Mouse (Mus musculus): ENCODE results near the gene Sh3d21. TPM values are rescaled to one million over a fixed set of nuclear protein-coding genes. Genes with fewer than 3 reads are reported as not detected.

Gene Sh3d21
- total and polyA plus RNA-seq, 3 experiments = 0.31 to 1.3 TPM; not detected in 1

DNA sequence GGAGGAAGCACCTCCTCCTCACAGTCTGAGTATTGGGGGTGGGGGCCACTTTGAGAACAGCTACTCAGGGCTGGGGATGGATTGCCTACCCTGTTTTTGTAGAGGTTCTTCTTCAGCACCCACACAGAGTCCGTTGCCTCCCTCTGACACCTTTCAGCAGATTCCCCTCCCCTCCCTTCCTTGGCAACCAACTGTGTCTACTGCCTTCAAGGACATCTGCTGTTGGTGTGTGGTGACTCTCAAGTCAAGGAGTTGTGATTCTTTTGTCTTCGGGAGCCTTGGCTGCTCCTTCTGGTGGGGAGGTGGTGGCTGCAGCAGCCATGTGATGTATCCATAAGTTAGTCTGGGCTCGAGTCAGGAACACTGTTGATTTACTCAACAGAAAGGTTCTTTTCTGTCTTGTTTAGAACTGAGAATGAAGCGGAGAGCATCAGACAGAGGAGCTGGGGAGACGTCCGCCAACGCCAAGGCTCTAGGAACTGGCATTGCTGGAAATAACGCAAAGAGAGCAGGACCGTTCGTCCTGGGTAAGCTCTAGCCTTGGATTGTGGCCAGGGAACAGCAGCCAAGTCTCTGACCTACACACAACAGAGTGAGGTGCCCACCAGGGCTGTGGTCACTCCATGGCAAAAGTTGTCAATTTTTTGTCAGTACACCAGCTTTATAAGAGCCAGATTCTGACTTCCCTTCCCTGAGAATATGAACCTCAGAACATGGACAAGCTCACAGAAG, 39.8 kb downstream of the Sh3d21 start:
- no peak overlapping the region for H3K4me3 ChIP-seq (ENCODE audit: control insufficient read depth in 1 of 2, insufficient read depth in 1 of 2, low read depth in 2 of 2, low read length in 2 of 2)
- no peaks in the 10 kb centered on the region for H3K4me1 ChIP-seq (ENCODE audit: control insufficient read depth in 1 of 2, insufficient read depth in 2 of 2, low read length in 2 of 2)
- no peak overlapping the region for H3K9ac ChIP-seq (ENCODE audit: control insufficient read depth, low read depth, low read length, poor library complexity, severe bottlenecking)
- peaks cover 0 to 7% of the 10 kb centered on the region in 2 experiments; a peak in 1 of 4 replicates for H3K36me3 ChIP-seq (ENCODE audit: control insufficient read depth in 1 of 2, insufficient read depth in 2 of 2, low read length in 2 of 2)
- no peaks in the 10 kb centered on the region for H3K27me3 ChIP-seq (ENCODE audit: control insufficient read depth in 1 of 2, insufficient read depth in 2 of 2, low read length in 2 of 2)
- 0 out of 2 replicates have a peak, but pooled peaks cover 1% of the 10 kb centered on the region for H3K79me2 ChIP-seq (ENCODE audit: control insufficient read depth, insufficient read depth, low read length, poor library complexity)
- DNase-seq (ENCODE audit: low read depth, low spot score) = no peak
- no peak overlapping the region for H3K27ac ChIP-seq (ENCODE audit: control insufficient read depth, low read depth, low read length)
- no peaks in the 10 kb centered on the region for H3K9me3 ChIP-seq (replicated peaks; ENCODE audit: insufficient read depth, low read length)
- TF ChIP-seq MAZ (IDR thresholded peaks at IDR 0.05; ENCODE audit: low read depth, low read length) = no peak
- TF ChIP-seq TAL1 (IDR thresholded peaks at IDR 0.05; ENCODE audit: low read length) = no peak
- no peak for TF ChIP-seq ELF1 (IDR thresholded peaks at IDR 0.05; ENCODE audit: low read depth, low read length)
- TF ChIP-seq NRF1 (IDR thresholded peaks at IDR 0.05; ENCODE audit: insufficient read depth, low read depth, low read length, poor library complexity, severe bottlenecking) = no peak
- no peak for TF ChIP-seq JUND (IDR thresholded peaks at IDR 0.05; ENCODE audit: low read depth, low read length)
- TF ChIP-seq POLR2A (IDR thresholded peaks at IDR 0.05; ENCODE audit: control insufficient read depth in 1 of 2, insufficient read depth in 1 of 2, low read depth in 1 of 2, low read length in 2 of 2, poor library complexity in 1 of 2) = no peak
- TF ChIP-seq BHLHE40 (IDR thresholded peaks at IDR 0.05; ENCODE audit: borderline replicate concordance, low read depth, low read length) = no peak
- no peak for TF ChIP-seq SIN3A (IDR thresholded peaks at IDR 0.05; ENCODE audit: low read length)
- no peak for TF ChIP-seq MYB (IDR thresholded peaks at IDR 0.05; ENCODE audit: low read depth, low read length)
- no peak for TF ChIP-seq ZKSCAN1 (IDR thresholded peaks at IDR 0.05; ENCODE audit: low read depth, low read length)
- TF ChIP-seq HCFC1 (IDR thresholded peaks at IDR 0.05; ENCODE audit: low read depth, low read length) = no peak
- no peak for TF ChIP-seq CTCF (IDR thresholded peaks at IDR 0.05 in 2 of 3, conservative IDR thresholded peaks at IDR 0.05 in 1 of 3; ENCODE audit: control insufficient read depth in 1 of 3, insufficient read depth in 1 of 3, low read depth in 2 of 3, low read length in 3 of 3, poor library complexity in 1 of 3, severe bottlenecking in 1 of 3)
- no peak for TF ChIP-seq MYC (IDR thresholded peaks at IDR 0.05; ENCODE audit: low read depth, low read length)
- no peak for TF ChIP-seq CHD1 (IDR thresholded peaks at IDR 0.05; ENCODE audit: low read depth, low read length)
- no peak for TF ChIP-seq UBTF (IDR thresholded peaks at IDR 0.05; ENCODE audit: borderline replicate concordance, insufficient read depth, low read depth, low read length)
- no peak for TF ChIP-seq NELFE (IDR thresholded peaks at IDR 0.05; ENCODE audit: low read depth, low read length)
- TF ChIP-seq POLR2AphosphoS2 (IDR thresholded peaks at IDR 0.05; ENCODE audit: low read length) = no peak
- TF ChIP-seq MAFK (IDR thresholded peaks at IDR 0.05; ENCODE audit: borderline replicate concordance, low read depth, low read length) = no peak
- TF ChIP-seq RAD21 (IDR thresholded peaks at IDR 0.05; ENCODE audit: low read depth, low read length) = no peak
- no peak for TF ChIP-seq E2F4 (IDR thresholded peaks at IDR 0.05; ENCODE audit: borderline replicate concordance, low read depth, low read length)

DNA sequence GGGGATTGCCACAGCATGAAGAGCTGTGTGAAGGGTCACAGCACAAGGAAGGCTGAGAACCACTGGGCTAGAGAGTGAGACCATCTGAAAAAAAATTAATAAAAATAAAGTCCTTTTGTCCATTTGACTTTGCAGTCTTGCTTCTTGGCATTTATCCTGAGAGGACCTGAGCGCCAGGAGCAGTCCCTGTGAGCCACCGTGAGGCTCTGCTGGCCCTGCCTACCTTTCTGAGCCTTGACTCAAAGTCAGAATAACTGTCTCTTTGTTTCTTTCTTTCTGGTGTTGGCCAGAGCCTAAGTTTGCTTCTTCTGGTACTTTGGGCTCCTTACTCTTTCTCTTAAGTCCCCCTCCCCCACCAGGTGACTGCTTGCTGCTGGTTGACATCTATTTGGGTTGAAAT, 42.8 kb downstream of the Sh3d21 start:
- Histone ChIP-seq H3K9ac (ENCODE audit: control insufficient read depth, low read depth, low read length, poor library complexity, severe bottlenecking) (no peak overlapping the region), H3K79me2 (ENCODE audit: control insufficient read depth, insufficient read depth, low read length, poor library complexity) (peaks cover 1% of the 10 kb centered on the region; the same call in 1 of the 2 replicates), H3K4me3 (ENCODE audit: control insufficient read depth in 1 of 2, insufficient read depth in 1 of 2, low read depth in 2 of 2, low read length in 2 of 2) (no peak overlapping the region), H3K36me3 (ENCODE audit: control insufficient read depth in 1 of 2, insufficient read depth in 2 of 2, low read length in 2 of 2) (peaks cover 0 to 7% of the 10 kb centered on the region in 2 experiments; a peak in 1 of 4 replicates), H3K27ac (ENCODE audit: control insufficient read depth, low read depth, low read length) (no peak overlapping the region), H3K4me1 (ENCODE audit: control insufficient read depth in 1 of 2, insufficient read depth in 2 of 2, low read length in 2 of 2) (no peaks in the 10 kb centered on the region), H3K9me3 (replicated peaks; ENCODE audit: insufficient read depth, low read length) (no peaks in the 10 kb centered on the region), H3K27me3 (ENCODE audit: control insufficient read depth in 1 of 2, insufficient read depth in 2 of 2, low read length in 2 of 2) (no peaks in the 10 kb centered on the region)
- DNase-seq (ENCODE audit: low read depth, low spot score) = no peak
- TF ChIP-seq ZKSCAN1 (IDR thresholded peaks at IDR 0.05; ENCODE audit: low read depth, low read length) (no peak), RCOR1 (IDR thresholded peaks at IDR 0.05; ENCODE audit: low read depth, low read length) (no peak), NELFE (IDR thresholded peaks at IDR 0.05; ENCODE audit: low read depth, low read length) (no peak), EP300 (IDR thresholded peaks at IDR 0.05; ENCODE audit: low read depth in 1 of 2, low read length in 2 of 2) (no peak), ZC3H11A (IDR thresholded peaks at IDR 0.05; ENCODE audit: low read depth, low read length) (no peak), KAT2A (conservative IDR thresholded peaks at IDR 0.05; ENCODE audit: low read depth, low read length) (no peak)
